Mouse (Mus musculus): ENCODE measurements around the gene Klhdc1.

Klhdc1 gene

DNA sequence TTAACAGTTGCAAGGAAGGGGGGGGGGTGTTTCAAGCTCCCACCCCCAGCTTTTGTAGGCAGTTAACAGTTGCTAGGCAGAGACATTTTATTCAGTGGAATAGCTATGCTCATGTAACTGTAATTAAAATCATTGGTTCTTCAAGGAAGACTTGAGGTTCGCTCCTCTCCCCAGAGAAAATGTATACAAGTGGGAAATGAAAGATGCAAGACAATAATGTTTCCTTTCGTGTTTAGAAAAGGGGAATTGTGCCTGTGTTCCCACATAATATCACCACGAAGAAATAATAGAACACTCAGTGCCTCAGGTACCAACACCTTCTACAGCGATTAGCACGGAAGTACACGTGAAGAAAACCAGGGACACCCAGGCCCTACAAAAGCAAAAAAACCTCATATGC lies at the start of gene Klhdc1:
Gene Klhdc1 (plus strand): TSS at position 301 of the 400 bp plus-strand sequence.
- in situ Hi-C loops (cut with MseI, MboI) = no loop called here

DNA sequence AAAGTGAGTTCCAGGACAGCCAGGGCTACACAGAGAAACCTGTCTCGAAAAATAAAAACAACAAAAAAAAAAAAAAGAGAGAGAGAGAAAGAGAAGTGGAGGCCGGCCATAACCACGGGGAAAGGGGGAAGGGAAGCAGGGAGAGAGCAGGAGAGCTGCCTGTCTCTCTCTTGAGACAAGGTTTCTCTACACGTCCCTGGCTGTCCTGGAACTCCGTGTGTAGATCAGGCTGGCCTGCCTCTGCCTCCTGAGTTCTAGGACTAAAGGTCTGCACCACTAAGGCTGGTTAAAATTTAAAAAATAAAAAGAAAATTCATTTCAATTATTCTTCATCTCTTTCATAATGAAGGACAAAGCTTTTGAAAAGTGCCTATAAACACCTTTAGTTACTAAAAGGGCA lies 49.6 kb upstream of the Klhdc1 start:
- in situ Hi-C loops (cut with MseI, MboI) = no loop called here

DNA sequence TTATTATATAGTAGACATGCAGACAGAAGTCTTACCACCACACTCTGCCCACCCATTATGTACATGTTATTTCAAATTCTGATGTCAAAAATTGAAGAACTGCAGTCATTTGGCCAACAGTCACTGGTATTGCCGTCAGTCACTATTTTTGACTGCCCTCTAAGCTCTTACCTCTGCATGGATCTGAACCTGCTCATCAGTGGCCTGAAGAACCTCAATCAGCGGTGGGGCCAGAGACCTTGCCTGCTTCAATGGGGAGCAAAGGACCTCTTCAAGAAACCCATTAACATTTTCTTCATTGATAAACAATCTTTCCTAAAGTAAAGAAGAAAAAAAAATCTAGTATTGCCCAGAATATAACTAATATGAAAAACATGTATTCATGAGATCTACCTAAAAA lies 48.3 kb upstream of the Klhdc1 start:
- in situ Hi-C loops (cut with MseI, MboI) = no loop called here

DNA sequence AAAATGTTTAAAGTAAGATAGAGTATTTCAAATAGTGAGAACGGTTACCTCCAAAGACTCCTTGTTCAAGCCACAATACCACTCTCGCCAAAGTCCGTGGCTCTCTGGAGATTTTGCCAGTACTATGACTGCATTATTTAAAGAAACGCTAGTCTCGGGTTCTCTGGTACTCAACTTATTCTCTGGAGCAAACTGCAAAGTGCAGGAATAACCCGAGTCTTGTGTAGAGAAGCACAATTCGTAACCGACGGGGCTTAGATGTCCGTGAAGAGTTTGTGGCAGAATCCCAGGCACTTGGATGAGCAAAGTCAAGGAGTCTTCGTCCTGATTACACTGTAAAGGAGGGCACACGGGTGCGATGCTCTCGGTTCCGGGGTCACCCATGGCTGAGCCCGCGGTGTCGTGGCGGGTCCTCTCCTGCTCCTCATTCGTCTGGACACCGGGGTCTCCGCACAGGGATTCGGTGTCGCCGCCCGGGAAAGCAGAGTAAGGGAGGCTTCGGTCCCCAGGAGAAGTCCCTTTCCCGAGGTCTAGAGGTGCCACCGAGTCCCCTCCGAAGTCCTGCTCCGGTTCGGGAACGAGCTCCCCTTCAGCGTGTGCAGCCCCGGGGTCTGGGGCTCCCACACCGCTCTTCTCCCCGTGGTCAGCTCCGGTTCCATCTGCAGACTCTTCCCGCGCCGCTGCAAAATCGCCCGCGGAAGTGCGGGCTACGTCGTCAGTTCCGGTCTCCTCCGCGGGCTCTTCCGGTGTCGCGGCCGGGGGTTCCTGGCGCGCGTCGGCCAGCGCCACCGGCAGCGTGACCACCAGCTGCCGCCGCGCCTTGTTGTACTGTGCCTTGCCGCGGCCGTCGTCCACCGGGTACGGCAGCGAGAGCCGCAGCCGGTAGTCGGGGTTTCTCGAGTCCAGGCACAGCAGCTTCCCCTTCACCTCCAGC lies 44.3 kb upstream of the Klhdc1 start, which contains the start of gene Gm49383:
Gene Gm49383 (minus strand): TSS at position 661 of the 934 bp plus-strand sequence.
- in situ Hi-C loops (cut with MseI, MboI) = no loop called here

DNA sequence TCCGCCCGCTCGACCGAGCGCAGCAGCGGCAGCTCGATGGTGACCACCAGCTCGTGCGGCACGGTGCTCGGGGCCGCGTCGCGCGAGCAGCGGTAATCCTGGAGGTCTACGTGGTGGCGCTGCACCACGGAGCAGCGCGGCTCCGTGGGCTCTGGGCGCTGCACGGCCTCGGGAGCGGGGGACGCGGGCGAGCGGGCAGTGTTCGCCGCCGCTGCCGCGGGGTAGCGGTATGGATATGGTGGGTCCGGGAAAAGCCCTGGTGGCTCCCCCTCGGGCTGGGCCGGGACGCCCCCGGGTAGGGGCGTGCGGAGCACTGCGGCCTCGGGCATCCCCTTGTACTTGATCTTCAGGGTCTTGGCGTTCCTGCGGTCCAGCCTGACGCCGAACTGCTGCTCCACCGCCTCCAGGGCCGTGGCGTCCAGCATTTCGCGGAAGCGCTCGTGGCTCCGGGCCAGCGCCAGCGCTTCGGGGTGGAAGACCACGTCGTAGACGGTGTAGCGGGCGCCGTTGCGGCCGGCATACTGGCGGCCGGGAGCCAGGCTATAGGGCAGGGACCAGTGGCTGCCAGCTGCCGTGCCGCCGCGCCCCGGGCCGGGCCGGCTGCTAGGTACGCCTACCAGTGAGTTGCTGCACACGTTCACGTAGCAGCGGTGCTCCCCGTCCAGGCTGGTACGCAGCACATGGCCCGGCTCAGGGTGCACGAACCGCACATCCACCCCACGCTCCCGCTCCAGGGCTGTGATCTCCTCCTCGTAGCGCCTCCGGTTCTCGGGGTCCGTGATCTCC lies 43.4 kb upstream of the Klhdc1 start:
- in situ Hi-C loops (cut with MseI, MboI) = no loop called here

DNA sequence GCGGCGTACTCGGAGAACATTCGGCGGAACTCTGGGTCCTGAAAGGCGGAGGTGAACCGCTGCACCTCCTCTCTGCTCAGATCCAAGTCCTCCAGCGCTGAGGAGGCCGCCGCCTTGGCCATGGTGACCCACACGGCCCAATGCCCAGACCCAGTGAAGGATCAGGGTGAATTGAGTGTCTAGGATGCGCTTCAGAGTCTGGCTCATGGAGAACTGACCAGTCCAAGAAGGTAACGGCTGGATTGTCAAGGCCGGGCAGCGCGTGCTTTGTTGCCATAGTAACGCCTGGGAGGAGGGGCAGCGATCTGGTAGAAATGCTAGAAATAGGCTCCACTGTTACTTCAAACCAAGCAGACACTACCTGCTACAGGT lies 42.8 kb upstream of the Klhdc1 start, which contains the start of gene Dnaaf2:
Gene Dnaaf2 (minus strand): TSS at position 266 of the 372 bp plus-strand sequence.
- in situ Hi-C loops (cut with MseI, MboI) = no loop called here

DNA sequence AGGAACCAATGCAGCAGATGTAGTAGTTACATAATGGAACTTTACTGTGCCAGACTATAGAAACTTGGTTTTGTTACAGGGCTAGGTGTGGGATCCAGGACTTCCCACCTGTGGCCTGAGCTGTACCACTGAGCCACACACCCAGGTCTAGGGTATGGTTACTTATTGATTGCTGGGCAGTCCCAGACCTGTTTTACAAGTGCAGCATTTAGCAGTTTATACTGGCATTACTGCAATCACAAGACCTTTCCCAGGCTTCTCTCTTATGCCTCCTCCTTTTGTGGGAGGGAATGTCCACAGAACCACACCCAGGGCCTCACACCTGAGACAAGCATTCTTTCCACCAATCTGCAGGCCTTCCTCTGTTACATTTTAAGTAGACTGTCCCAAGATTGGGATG lies 42.0 kb upstream of the Klhdc1 start:
- in situ Hi-C loops (cut with MseI, MboI) = no loop called here

DNA sequence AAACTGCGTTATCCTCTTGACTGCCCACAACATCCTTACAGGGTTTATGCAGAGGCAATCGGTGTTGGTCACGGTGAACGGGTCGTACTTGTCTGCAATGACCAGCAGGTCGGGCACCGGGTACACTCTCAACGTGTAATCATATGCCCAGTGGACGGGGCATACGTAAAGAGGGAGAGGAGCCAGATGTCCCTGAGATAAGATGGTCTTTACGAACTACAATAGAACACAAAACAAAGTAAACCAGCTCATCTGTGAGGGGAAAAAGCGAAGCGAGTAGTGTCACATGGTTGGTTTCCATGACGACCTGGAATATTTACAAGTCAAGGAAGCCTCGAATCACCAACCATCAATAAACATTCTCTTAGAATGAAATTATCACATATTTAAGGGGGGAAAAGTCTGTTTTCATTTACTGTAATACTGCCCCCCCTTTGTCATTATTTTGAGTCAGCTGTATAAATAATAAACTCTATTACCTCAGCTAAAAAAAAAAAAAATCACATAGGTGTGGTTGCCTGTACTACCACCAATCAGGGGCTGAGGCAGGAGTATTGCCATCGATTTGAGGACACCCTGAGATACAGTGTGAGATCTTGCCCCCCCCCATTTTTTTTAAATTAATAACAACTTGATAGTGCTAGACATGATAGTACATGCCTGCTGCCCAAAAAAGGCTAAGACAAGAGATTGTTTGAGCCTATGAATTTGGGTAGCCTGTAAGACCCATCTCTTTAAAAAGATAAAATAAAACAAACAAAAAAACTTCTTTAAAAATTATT lies 36.7 kb upstream of the Klhdc1 start, which contains the start of gene Gm49384:
Gene Gm49384 (minus strand): TSS at position 216 of the 782 bp plus-strand sequence.
- in situ Hi-C loops (cut with MseI, MboI) = no loop called here

DNA sequence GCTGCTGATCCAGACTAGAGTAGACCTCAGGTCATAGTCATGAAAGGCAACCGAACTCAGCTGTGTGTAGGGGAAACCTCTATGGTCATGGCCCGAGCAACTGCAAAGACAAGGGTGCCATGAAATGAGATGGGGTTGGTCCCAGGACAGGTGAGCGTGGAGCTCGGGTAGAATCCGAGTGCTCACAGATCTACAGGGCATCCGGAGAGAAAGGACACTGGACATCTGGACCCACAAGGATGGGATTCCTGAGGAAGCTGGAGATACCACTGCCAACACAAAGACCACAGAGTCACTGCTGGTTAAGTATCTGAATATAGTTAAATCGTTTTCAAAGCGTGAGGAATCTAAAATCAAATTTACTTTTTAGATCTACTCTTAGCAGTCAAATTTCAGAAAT lies 33.6 kb upstream of the Klhdc1 start:
- in situ Hi-C loops (cut with MseI, MboI) = no loop called here

DNA sequence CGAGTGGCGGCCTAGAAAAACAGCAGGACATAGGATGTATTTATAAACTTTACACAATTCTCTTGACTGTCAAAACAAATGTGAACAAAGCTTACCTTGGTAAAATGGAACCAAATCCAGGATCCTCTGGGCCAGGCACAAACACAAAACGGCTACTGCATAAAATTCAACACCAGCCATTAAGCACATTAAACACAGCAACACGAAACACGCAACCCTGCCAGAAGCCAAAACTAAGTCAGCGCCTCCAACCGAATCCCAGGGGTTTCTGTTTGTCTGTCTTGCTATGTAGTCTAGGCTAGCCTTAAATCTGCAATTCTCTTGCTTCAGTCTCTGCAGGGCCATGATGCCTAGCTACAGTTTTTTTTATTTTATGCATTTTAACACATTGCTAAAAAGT lies 33.0 kb upstream of the Klhdc1 start:
- in situ Hi-C loops (cut with MseI, MboI) = no loop called here

DNA sequence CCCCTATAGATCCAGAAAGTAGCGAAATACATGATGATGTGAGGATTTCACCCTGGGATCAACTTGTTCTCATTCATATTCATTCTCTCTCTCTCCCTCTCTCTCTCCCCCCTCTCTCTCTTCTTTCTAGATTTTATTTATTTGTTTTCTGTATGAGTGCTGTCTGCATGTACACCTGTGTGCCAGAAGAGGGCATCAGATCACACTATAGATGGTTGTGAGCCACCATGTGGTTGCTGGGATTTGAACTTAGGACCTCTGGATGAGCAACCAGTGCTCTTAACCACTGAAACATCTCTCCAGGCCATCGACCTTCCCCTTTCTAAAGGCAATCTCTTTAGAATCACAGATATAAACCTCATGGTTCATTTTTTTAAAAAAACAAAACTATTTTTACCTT lies 32.5 kb upstream of the Klhdc1 start:
- in situ Hi-C loops (cut with MseI, MboI) = no loop called here

DNA sequence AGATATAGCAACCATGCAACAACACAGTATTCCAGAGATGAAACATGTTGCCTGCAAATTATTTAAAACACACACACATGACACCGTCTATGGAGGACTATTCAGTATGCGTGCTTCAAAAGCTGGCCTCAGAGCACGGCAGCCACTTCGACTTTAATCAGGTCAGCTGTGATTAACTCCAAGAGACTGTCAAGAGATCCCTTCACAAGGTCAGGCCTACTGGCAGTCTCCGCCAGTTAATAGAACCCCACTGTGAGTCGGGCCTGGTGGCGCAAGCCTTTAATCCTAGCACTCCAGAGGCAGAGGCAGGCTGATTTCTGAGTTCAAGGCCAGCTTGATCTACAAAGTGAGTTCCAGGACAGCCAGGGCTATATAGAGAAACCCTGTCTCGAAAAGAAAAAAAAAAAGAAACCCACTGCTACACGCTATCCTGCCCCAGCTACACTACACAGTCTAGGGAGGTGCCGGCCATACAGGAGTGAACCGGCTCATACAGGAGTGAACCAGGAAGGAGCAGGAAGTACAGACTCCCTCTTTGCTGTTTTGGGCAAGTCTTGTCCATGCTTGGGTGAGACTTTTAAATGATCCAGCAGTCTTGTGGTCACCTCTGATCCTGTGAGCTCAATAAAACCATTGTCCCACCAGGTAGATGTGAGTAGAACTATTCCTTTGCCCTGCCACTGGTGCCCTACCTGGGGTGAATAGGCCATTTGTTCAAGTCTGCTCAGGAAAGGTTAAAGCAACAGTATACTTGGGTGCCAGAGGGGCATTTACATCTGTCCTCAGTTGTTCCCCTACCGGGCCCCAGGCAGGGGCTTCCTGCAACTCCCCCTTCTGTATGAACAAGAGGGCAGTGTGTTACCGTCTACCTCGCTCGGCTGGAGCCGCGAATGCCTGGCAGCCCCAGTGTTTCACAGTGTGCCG lies 30.7 kb upstream of the Klhdc1 start:
- in situ Hi-C loops (cut with MseI, MboI) = no loop called here

DNA sequence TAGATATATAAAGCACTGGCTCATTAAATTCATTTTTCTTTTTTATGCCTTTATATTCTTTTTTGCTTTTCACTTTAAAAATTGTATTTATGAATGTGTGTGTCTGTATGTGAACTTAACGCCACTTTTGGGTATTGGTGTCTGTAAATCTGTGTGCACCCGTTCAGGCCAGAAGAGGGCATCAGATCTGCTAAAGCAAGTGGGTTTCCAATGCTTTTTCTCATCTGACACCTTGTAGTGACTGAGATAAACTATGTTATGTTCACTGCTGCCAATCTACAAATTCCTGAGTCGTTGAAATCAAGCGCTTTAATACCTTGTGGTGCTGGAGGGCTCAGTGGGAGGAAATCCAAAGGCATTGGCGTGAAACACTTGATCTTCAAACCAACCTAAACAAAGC lies 29.9 kb upstream of the Klhdc1 start:
- in situ Hi-C loops (cut with MseI, MboI) = no loop called here

DNA sequence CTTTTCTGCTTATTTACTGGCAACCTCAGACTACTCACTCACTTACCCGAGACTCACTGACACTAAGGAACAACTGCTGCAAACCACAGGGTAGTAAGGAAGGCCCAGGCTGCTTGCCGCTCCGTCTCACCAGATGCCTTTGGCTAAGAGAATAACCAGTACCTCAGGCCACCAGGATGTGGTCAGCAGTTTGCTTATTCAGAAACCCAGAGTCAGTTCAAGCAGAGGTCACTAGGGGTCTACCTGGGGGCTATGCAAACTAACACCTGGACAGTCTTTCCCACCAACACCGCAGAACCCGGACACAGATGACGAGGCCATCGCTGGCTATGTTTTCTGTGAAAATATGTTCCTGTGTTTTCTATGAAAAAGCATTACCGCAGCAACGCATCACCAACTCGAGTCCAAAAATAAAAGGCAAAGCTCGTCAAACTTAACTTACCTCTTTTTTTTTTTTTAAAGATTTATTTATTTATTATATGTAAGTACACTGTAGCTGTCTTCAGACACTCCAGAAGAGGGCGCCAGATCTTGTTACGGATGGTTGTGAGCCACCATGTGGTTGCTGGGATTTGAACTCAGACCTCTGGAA lies 27.7 kb upstream of the Klhdc1 start:
- in situ Hi-C loops (cut with MseI, MboI) = no loop called here

DNA sequence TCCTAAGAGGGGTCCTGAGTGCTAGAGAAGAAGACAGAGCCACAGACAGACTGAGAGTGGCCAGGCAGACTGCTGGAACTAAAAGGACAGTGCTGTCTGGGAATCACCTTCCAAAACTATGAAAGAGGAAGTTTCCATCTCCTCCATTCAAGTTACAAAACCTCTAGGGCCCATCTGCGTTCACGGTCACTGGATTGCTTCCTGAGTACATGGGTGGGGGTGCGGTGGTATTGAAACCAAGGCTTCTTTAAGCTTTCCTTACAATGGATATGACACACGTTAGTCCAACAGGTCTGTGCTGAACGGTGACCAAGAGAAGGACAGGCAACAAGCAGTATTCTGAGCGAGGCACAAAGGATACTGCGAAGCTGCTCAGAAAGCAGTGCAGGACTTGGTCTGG lies 26.6 kb upstream of the Klhdc1 start:
- in situ Hi-C loops (cut with MseI, MboI) = no loop called here

DNA sequence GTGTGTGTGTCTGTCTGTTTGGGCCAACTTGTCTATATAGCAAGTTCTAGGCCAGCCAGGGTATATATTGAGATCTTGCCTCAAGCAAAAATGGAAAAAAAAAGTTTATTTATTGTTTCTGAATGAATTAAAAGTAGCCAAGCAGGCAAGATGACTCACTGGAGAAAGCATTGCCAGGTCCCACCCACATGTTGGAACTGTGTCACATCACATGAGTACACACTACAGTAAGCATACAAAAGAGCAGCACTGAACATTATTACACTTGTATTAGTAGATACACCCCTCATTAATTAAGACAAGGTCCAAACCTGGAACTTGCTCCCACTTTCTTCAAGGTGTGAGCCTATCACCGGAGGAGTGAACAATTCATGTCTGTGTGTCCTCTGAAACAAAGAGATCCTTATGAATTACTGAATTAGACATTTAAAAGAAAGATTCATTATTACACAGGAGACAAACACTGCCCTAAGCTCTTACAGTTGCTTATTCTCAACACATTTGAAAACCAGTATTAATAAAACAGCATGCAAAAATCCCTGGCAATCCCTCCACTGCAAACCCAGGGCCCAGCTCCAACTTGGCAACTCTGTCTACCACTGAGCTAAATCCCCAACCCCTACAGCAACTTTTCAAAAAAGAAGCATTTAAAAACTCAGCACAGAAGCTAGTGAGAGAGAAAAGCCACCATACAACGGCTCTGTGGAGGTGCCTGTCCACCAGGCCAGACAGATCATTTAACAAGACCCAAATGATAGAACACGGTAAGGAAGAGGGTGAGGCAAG lies 25.8 kb upstream of the Klhdc1 start:
- in situ Hi-C loops (cut with MseI, MboI) = no loop called here

DNA sequence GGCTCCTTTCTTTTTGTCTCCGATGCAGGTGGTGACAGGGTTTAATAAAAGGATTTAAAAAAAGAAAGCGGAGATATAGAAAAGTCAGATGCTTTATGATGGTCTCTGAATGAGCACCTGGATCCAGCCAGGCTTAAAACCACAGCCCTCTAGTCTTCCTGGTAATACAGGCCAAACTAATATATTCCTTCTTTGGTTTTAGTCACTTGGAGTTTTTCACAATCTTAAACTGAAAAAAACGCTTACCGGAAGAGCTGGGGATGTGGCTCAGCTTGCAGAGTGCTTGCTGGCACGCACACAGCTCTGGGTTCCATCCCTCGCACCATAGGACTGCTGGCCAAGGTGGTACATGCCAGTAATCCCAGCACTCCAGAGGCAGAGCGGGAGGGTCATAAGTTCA lies 24.4 kb upstream of the Klhdc1 start:
- in situ Hi-C loops (cut with MseI, MboI) = no loop called here

DNA sequence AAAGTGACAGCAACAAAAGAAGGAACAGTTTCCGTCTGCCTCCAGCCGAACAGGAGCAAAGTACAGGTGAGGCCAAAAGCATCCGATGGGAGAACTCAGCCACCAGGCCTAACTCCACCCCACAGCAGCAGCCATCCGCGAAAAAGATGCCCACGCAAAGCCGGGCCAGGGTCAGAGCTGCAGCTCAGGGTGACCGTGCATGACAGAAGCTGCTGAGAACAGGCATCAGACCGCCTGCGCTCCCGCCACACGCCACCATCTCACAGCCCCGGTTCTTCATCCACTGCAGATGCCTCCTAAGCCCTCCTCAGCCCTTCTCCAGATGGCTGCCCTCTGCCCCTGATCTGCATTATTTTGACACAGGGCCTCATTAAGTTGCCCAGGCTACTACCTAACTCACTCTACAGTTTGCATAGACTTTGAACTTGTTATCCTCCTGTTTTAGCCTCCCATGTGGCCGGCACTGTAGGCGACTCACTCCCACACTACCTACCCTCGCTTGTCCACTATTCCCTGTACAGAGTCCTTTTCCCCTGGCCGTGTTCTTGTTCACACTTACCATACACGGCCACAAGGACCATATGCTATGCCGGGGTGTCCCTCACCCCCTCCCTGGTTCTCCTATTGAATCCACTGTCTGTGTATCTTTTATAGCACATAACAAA lies 20.2 kb upstream of the Klhdc1 start:
- in situ Hi-C loops (cut with MseI, MboI) = no loop called here
